Mouse (Mus musculus) kidney, embryonic 15.5 days (tissue): ENCODE measurements at regions not wholly inside any gene's neighbourhood (a gene's known extent, or its start where the extent isn't known, plus 50 kb on each side); places are given as distances from the start of the nearest gene placed in this dataset.

Experiments used
- ATAC-seq: fragments of 200-750 bp; cut with Nextera tagmentation; replicated peaks from 2 replicates; pipeline ENCODE4 v1.8.0; 2017; ENCODE audit warnings: moderate TSS enrichment; ENCODE audit not compliant: low FRiP score
- H3K27ac ChIP-seq: fragments of 300-500 bp; sonication (generic); 2 replicates; pipeline ENCODE4 v1.5.1; 2015; ENCODE audit warnings: mild to moderate bottlenecking, inconsistent platforms
- H3K27me3 ChIP-seq: fragments of 300-500 bp; sonication (generic); 2 replicates; pipeline ENCODE4 v1.6.1; 2015; ENCODE audit warnings: inconsistent platforms
- H3K36me3 ChIP-seq: fragments of 300-500 bp; sonication (generic); 2 replicates; pipeline ENCODE4 v1.6.1; 2015; ENCODE audit warnings: inconsistent platforms
- H3K4me1 ChIP-seq: fragments of 300-500 bp; sonication (generic); 2 replicates; pipeline ENCODE4 v1.6.1; 2015; ENCODE audit warnings: inconsistent platforms
- H3K4me2 ChIP-seq: fragments of 300-500 bp; sonication (generic); 2 replicates; pipeline ENCODE4 v1.6.1; 2015; ENCODE audit warnings: moderate library complexity, mild to moderate bottlenecking, inconsistent platforms
- H3K4me3 ChIP-seq: fragments of 300-500 bp; sonication (generic); replicated peaks from 2 replicates; pipeline ENCODE4 v1.5.1; 2015; ENCODE audit warnings: mild to moderate bottlenecking, inconsistent platforms
- H3K9ac ChIP-seq: fragments of 300-500 bp; sonication (generic); 2 replicates; pipeline ENCODE4 v1.6.1; 2015; ENCODE audit warnings: mild to moderate bottlenecking, inconsistent platforms
- H3K9me3 ChIP-seq: fragments of 300-500 bp; sonication (generic); replicated peaks from 2 replicates; pipeline ENCODE4 v1.6.1; 2016; ENCODE audit warnings: inconsistent platforms
- WGBS: fragments of 180-500 bp; shearing (Covaris S2); methylation state at CpG from one replicate; pipeline ENCODE4 v1.1.7; 2015; ENCODE audit warnings: mixed read lengths; 5-methylcytosine and 5-hydroxymethylcytosine counted together

DNA sequence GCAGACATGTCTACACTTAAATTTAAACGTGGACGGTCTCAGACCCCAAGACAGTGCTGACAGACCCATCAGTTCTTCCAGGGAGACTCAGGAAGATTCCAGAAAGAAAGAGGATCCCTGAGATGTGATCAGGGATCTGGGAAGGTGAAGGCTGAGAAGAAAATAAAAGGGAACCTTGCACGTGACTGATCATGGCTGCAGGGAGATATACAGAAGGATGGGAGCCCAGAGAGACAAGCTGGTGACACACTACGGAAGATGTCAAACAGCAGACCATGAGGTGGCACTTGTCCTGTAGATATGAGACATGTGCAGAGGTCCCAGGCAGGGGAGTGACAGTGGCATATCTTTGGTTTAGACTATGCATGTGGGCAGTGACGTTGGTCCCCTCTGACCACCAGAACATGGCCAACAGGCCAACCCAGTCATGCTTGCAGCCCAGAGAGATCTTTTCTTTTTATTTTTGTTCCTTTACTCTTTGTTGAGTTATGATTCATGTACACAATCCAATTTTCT lies 231.5 kb downstream of the Rplp1 start:
- Histone ChIP-seq H3K4me3 (no peak overlapping the region), H3K9me3 (no peaks in the 10 kb centered on the region), H3K4me2 (no peak overlapping the region), H3K27me3 (peaks cover 16% of the 10 kb centered on the region; the same call in 1 of the 2 replicates), H3K9ac (no peak overlapping the region), H3K36me3 (no peaks in the 10 kb centered on the region), H3K4me1 (peaks cover 27% of the 10 kb centered on the region), H3K27ac (no peak overlapping the region)
- WGBS: 88% methylated on average over 5 of the region's 5 CpGs
- no peak for ATAC-seq

DNA sequence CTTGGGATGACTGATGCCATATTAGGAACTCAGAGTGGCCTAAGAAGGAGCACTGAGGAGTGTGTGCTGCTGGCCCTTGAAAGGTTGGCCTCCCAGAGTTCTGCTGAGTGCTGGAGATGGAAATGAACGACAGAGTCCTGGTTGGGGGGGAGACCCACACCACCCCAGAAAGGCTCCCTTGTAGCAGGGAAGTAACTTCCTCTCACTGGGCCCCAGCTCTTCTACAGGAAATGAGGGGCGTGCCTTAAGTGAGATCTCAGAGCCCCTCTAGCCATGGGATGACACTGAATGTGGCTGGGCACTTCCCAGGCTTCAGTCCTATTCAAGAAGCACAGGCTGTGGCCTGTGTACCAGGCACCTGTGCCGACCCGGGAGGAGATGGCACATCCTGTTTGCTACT lies 232.0 kb downstream of the Rplp1 start:
- Histone ChIP-seq H3K4me2 (no peak overlapping the region), H3K9ac (no peak overlapping the region), H3K36me3 (no peaks in the 10 kb centered on the region), H3K4me3 (no peak overlapping the region), H3K27me3 (peaks cover 17% of the 10 kb centered on the region; the same call in 1 of the 2 replicates), H3K27ac (no peak overlapping the region), H3K4me1 (peaks cover 27% of the 10 kb centered on the region), H3K9me3 (no peaks in the 10 kb centered on the region)
- 50% methylated on average over 4 of the region's 4 CpGs for WGBS
- ATAC-seq: no peak

DNA sequence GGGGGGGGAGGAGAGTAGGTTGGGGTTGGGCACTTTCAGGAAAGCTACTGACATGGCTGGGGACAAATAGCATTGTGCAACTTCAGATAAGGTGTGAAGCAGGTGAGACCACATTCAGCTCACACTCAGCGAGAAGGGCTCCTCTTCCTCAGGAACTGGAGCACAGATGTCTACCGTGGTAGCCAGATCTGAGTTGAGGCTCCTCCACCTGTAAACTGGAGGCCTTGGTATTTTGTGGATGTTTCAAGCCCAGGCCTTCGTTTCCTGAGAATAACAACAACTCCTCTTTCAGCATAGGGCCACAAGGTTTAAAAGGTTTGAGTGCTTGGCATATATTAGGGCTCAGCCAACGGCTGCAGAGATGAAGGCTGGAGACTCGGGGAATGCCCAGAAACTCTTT lies 232.9 kb downstream of the Rplp1 start:
- no peaks in the 10 kb centered on the region for H3K36me3 ChIP-seq
- WGBS: 46% methylated on average over 5 of the region's 5 CpGs
- no peak for ATAC-seq

DNA sequence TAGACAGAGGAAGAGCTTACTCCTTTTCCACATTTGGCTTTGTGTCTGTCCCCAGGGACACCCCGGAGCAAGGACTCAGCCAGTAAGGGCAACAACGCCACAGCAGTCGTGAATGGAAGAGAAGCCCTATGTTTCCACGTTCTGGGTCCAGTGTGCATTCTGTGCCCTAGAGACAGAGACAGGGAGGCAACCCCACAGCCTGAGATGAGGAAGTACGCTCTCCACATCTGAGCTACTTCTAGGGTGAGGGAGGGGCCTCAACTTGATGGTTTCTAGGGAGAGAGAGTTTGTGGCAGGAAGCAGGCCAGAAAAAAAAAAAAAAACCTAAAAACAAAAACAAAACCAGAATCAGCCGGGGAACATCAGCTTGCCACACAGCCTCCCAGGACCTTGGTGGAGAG lies 233.4 kb downstream of the Rplp1 start:
- H3K27ac ChIP-seq: no peak overlapping the region
- H3K27me3 ChIP-seq: peaks cover 26% of the 10 kb centered on the region; the same call in 1 of the 2 replicates
- H3K9me3 ChIP-seq: no peaks in the 10 kb centered on the region
- no peak overlapping the region for H3K4me2 ChIP-seq
- no peak overlapping the region for H3K9ac ChIP-seq
- H3K4me3 ChIP-seq: no peak overlapping the region
- H3K36me3 ChIP-seq: no peaks in the 10 kb centered on the region
- WGBS: 36% methylated on average over 6 of the region's 6 CpGs
- H3K4me1 ChIP-seq: peaks cover 27% of the 10 kb centered on the region
- no peak for ATAC-seq

More for the DNA sequence above, 232.9 kb downstream of the Rplp1 start:
- no peak overlapping the region for H3K4me2 ChIP-seq
- H3K4me3 ChIP-seq: no peak overlapping the region
- peaks cover 24% of the 10 kb centered on the region; the same call in 1 of the 2 replicates for H3K27me3 ChIP-seq
- H3K9ac ChIP-seq: no peak overlapping the region
- peaks cover 27% of the 10 kb centered on the region for H3K4me1 ChIP-seq
- no peaks in the 10 kb centered on the region for H3K9me3 ChIP-seq
- no peak overlapping the region for H3K27ac ChIP-seq

DNA sequence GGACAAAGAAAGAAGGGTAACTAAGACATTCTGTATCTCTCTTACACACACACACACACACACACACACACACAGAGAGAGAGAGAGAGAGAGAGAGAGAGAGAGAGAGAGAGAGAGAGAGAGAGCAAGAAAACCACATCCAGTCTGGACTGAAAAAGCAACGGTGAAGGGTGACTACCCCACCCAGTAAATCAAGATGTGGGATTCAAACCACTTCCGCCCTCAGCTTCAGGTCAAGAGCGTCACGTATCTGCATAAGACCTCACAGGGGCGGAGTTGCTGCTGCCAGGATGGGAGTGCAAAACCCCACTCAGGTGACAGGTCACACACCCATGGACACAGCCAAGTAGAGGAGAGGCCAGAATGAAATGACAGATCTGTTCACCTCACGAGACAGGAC lies 234.7 kb downstream of the Rplp1 start:
- Histone ChIP-seq H3K27me3 (peaks cover 28% of the 10 kb centered on the region; the same call in 1 of the 2 replicates), H3K9me3 (no peaks in the 10 kb centered on the region), H3K36me3 (no peaks in the 10 kb centered on the region), H3K4me2 (no peak overlapping the region), H3K27ac (no peak overlapping the region), H3K9ac (no peak overlapping the region), H3K4me1 (peaks cover 27% of the 10 kb centered on the region), H3K4me3 (no peak overlapping the region)
- WGBS: 67% methylated on average over 6 of the region's 6 CpGs
- ATAC-seq: no peak

DNA sequence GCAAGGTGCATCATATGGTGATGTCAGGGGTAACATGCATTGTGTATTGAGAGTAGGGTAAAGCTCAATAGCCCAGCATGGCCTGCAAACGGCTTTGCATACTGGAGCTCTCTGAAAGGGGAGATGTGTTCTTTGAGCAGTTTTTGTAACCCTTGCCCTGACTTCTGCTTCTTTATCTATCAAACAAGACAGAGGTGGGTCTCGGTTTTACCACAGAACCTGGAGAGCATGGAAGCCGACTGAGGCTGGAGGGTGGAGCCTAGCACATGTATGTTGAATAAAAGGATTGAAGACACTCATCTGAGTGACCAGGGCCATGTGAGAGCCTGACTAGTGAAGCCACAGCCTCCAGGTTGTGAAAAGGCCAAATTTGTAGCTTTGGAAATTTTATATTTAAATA lies 236.7 kb downstream of the Rplp1 start:
- H3K27me3 ChIP-seq: peaks cover 20% of the 10 kb centered on the region; the same call in 1 of the 2 replicates
- H3K4me1 ChIP-seq: peaks cover 39% of the 10 kb centered on the region
- no peak overlapping the region for H3K9ac ChIP-seq
- no peak overlapping the region for H3K4me2 ChIP-seq
- H3K9me3 ChIP-seq: no peaks in the 10 kb centered on the region
- H3K27ac ChIP-seq: no peak overlapping the region
- WGBS: 39% methylated on average over 3 of the region's 3 CpGs
- no peaks in the 10 kb centered on the region for H3K36me3 ChIP-seq
- no peak overlapping the region for H3K4me3 ChIP-seq
- ATAC-seq: no peak

DNA sequence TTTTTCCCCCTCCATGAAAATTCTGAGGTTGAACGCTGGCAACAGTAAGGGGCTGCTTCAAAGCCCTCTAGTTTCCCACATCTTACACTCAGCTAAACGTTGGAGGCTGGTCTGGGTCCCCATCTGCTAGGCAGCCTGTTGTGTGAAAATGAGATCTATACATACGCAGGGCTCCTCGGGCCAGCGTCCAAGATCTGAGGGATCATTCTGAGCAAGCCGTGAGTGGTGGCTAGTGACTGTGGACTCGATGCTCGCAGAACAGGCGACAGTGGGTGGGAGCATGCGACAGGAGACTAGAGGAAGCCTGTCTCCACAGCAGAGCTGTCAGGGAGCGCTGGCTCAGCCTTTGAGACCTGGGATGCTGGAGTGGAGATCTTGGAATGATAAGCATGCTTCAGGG lies 237.3 kb downstream of the Rplp1 start:
- Histone ChIP-seq H3K27ac (no peak overlapping the region), H3K4me2 (no peak overlapping the region), H3K4me1 (peaks cover 34% of the 10 kb centered on the region), H3K36me3 (no peaks in the 10 kb centered on the region), H3K4me3 (no peak overlapping the region), H3K9ac (no peak overlapping the region), H3K9me3 (no peaks in the 10 kb centered on the region), H3K27me3 (peaks cover 20% of the 10 kb centered on the region; the same call in 1 of the 2 replicates)
- 58% methylated on average over 11 of the region's 11 CpGs for WGBS
- ATAC-seq: no peak

DNA sequence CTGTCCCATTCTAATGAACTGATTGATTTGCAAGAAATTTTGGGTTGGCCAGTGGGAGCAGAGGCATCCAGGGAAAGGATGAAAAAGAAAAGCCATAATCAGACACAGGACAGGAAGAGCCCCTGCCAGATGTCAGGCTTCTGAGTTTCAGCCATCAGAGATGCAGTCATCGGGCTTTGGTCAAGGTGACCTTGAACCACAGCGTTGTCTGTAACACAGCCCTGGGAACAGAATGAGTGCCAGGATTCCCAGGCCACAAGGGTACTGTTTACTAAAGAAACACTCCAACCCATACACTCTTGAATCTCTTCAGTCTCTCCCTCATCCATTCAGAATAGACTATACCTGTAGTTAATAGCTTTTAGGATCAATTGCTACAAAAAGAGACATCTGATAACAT lies 239.0 kb downstream of the Rplp1 start:
- 76% methylated on average over 2 of the region's 2 CpGs for WGBS
- no peak for ATAC-seq
- H3K4me2 ChIP-seq: no peak overlapping the region
- H3K9ac ChIP-seq: no peak overlapping the region
- H3K9me3 ChIP-seq: peaks cover 5% of the 10 kb centered on the region; the same call in 1 of the 2 replicates
- no peak overlapping the region for H3K4me3 ChIP-seq
- H3K36me3 ChIP-seq: no peaks in the 10 kb centered on the region
- no peak overlapping the region for H3K27ac ChIP-seq
- H3K27me3 ChIP-seq: peaks cover 18% of the 10 kb centered on the region; the same call in 1 of the 2 replicates
- H3K4me1 ChIP-seq: peaks cover 24% of the 10 kb centered on the region

DNA sequence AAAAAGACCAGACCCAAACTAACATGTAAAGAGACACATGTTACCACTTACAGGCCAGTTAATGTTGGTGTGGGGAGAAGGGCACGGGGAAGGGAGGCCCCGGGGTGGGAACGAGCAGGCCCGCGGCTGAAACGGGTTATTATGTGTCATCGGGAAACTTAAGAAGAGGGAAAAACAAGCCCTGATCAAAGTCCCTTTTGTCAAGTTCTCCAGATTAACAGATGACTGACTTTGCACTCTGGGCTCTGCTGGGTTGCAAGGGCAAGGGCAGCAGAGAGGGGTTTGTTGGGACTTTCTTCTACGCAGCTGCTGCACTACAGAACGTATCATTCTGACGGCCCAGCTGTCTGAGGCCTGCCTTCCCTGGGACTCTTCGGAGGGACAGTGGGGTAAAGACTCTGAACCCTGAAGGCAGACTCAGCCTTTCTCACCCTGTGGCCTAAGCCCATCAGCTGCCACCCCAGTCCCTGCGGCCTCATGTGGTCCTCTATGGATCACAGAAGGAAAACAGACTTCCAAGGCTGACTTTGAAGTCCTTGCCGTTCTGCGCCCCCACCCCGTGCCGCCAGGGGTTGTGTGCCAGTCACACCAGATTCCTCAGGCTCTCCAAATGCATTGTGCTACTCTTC lies 240.7 kb downstream of the Rplp1 start:
- H3K4me3 ChIP-seq: no peak overlapping the region
- ATAC-seq: no peak
- H3K4me2 ChIP-seq: no peak overlapping the region
- no peak overlapping the region for H3K9ac ChIP-seq
- WGBS: 27% methylated on average over 16 of the region's 16 CpGs
- 0 out of 2 replicates have a peak overlapping the region, but pooled peaks have one; percentile 18 for H3K27ac ChIP-seq
- peaks cover 5% of the 10 kb centered on the region; the same call in 1 of the 2 replicates for H3K9me3 ChIP-seq
- H3K36me3 ChIP-seq: no peaks in the 10 kb centered on the region
- peaks cover 31% of the 10 kb centered on the region for H3K4me1 ChIP-seq
- H3K27me3 ChIP-seq: peaks cover 15% of the 10 kb centered on the region; the same call in 1 of the 2 replicates

DNA sequence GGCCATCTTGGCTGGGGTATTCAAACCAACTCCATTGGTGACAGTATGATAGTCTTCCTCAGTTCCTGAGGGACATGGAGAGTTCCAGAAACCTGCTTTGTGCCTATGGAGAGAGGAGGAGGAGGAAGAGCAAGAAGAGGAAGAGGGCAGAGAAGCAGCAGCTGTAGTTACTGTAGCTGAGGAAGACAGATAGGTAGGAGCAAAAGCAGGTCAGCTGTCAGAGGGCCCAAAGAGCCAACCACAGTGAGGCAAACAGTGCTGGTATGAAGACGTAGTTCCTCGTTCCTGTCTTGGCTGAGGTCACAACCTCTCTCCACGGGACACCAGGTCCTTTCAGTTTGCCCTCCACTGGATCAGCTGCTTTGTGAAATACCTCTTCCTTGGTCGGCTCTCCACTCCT lies 243.4 kb downstream of the Rplp1 start:
- peaks cover 31% of the 10 kb centered on the region for H3K4me1 ChIP-seq
- WGBS: 70% methylated on average over 4 of the region's 4 CpGs
- H3K4me2 ChIP-seq: no peak overlapping the region
- peaks cover 3% of the 10 kb centered on the region; the same call in 1 of the 2 replicates for H3K27me3 ChIP-seq
- no peak for ATAC-seq
- H3K4me3 ChIP-seq: no peak overlapping the region
- no peaks in the 10 kb centered on the region for H3K36me3 ChIP-seq
- H3K27ac ChIP-seq: no peak overlapping the region
- H3K9ac ChIP-seq: no peak overlapping the region
- peaks cover 5% of the 10 kb centered on the region; the same call in 1 of the 2 replicates for H3K9me3 ChIP-seq

DNA sequence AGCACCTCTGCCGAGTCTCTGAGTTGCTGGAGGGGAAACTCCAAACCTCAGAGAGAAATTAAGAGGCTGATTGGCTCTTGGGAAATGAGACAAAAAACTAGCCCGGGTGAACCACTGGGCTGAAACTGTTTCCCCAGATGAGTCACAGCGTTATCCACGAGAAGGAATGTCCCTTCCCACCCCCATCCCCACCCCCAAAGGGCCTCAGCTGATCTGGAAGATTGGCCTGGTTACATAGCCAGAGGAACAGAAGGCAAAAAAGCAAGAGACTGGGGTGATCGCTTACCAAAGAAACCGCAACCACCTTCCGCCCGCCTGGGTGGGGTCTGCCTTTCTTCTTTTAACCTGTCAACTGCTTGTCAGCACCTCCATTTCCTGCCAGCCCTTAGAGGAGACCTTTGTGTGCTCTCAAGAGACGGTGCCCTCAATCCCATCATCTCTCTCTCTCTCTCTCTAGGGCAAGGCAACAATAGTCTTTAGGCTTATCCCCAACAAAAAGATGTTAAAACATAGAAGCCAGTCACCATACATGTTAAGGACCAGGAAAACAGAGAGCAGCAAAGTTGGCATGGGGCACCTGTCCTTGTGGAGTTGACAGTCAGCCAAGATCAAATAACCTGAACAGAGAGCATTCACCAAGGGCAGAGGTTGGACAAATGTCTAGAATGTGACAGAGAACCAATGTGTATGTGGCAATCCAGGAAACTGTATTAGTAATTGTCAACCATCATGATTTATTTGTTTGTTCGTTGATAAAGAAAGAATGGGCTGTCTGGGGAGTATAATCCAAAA lies 244.4 kb downstream of the Rplp1 start:
- no peak overlapping the region for H3K4me3 ChIP-seq
- ATAC-seq: no peak
- H3K9me3 ChIP-seq: peaks cover 5% of the 10 kb centered on the region; the same call in 1 of the 2 replicates
- 34% methylated on average over 10 of the region's 10 CpGs for WGBS
- peaks cover 31% of the 10 kb centered on the region for H3K4me1 ChIP-seq
- H3K27me3 ChIP-seq: no peaks in the 10 kb centered on the region; the same call in 1 of the 2 replicates
- no peak overlapping the region for H3K9ac ChIP-seq
- H3K4me2 ChIP-seq: no peak overlapping the region
- H3K36me3 ChIP-seq: no peaks in the 10 kb centered on the region
- H3K27ac ChIP-seq: peak overlapping the region; percentile 59

DNA sequence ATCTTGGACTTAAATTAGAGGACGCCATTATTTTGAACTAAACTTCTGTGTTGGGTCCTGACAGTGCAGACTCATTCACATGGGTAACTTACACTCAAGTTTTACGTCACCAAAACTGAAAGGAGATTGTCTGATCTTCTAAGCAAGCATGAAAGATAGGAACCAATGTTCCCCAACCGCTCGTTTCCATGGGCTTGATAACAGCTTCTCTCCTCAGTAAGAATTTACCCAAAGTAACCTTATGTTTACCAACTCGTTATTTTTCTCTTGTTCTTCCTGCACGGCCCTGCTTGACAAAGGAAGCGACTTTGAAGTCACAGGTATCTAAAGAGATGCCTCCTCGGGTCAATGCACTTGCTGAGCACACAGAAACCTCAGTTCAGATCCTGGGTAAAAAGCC lies 245.6 kb downstream of the Rplp1 start:
- Histone ChIP-seq H3K4me3 (no peak overlapping the region), H3K9ac (no peak overlapping the region), H3K4me2 (no peak overlapping the region), H3K36me3 (no peaks in the 10 kb centered on the region), H3K27me3 (no peaks in the 10 kb centered on the region), H3K27ac (no peak overlapping the region), H3K9me3 (peaks cover 5% of the 10 kb centered on the region; the same call in 1 of the 2 replicates), H3K4me1 (peaks cover 26% of the 10 kb centered on the region)
- no peak for ATAC-seq
- 62% methylated on average over 8 of the region's 8 CpGs for WGBS
